8 mouse cellular contexts compared by ENCODE assay signal in genomic region chr16:91724247-91724646, GRCm38 (mm10). TPM values are rescaled to one million over a fixed set of nuclear protein-coding genes. Genes with fewer than 3 reads are reported as not detected.
DNase-seq lines count a peak whose midpoint lies in the region; ATAC-seq lines count a peak whose summit lies in the region.

No protein-coding gene starts in this region.

- no peaks in the 10 kb centered on the region for H3K9me3 ChIP-seq in kidney, embryonic 14.5 days (ENCODE audit: control insufficient read depth, low read length)

- H3K4me3 ChIP-seq in kidney, embryonic 14.5 days (ENCODE audit: low read length), result no peak overlapping the region

- 61% methylated on average over 3 of the region's 3 CpGs for WGBS in kidney, embryonic 14.5 days

- intact Hi-C loops in left cerebral cortex, postnatal 14 days (cut with DNase I), result no loop called here

- H3K36me3 ChIP-seq in kidney, embryonic 14.5 days (ENCODE audit: control insufficient read depth, insufficient read depth, low read length), result no peaks in the 10 kb centered on the region

- H3K9ac ChIP-seq in kidney, embryonic 14.5 days (ENCODE audit: low read depth, low read length), result no peak overlapping the region

- no peak for ATAC-seq in kidney, embryonic 14.5 days (ENCODE audit: low FRiP score, low TSS enrichment)
- ATAC-seq in activated CD4-positive, CD25-positive, alpha-beta regulatory T cell, adult 4 months, result no peak

- H3K4me2 ChIP-seq in kidney, embryonic 14.5 days (replicated peaks; ENCODE audit: low read depth, low read length), result no peak overlapping the region

- H3K4me1 ChIP-seq in kidney, embryonic 14.5 days (ENCODE audit: control insufficient read depth, insufficient read depth, low read length), result peaks cover 10% of the 10 kb centered on the region

- DNase-seq in kidney, adult 11 months, result peak; percentile 65
- DNase-seq in CD4-positive helper T cell, adult 2 months (ENCODE audit: low read depth, low spot score), result peak; percentile 60
- peak; percentile 65 for DNase-seq in adrenal gland, adult 2 months
- DNase-seq in embryo, embryonic 11 days, result peak; percentile 63
- peak; percentile 49 to 65 for DNase-seq in left cerebral cortex, postnatal 14 days (ENCODE audit: low spot score in 2 of 2)
- DNase-seq in retina, postnatal 1 day, result peak; percentile 69

- no peak overlapping the region for H3K27ac ChIP-seq in kidney, embryonic 14.5 days (ENCODE audit: low read depth, low read length)

- no peaks in the 10 kb centered on the region for H3K27me3 ChIP-seq in kidney, embryonic 14.5 days (ENCODE audit: control insufficient read depth, insufficient read depth, low read length)

RNA-seq across cellular contexts. Expression of gene Cryzl1, which starts 4.5 kb away (rescaled TPM):
- polyA plus RNA-seq in kidney, embryonic 14.5 days (2014; fragmentation: Nextera tagmentation; extraction: Ambion mirVana), result 77.3 and 82.4 TPM in 2 replicates
- 10 to 100 TPM; 36.2 to 54.9 TPM for total RNA-seq in adrenal gland, adult 2 months (2021)
- polyA plus RNA-seq in adrenal gland, adult 2 months (2012; rRNA removed), result 12.2 and 12.6 TPM in 2 replicates
- total RNA-seq in left cerebral cortex, postnatal 14 days (2021), result 10 to 100 TPM; 98.5 to 99.7 TPM
- polyA plus RNA-seq in activated CD4-positive, CD25-positive, alpha-beta regulatory T cell, adult 4 months (2017; shearing (Covaris generic)), result 10 to 100 TPM; 67.0 to 69.8 TPM

RNA-seq across cellular contexts. Expression of gene Itsn1, which starts 4.8 kb away (rescaled TPM):
- 18.8 and 27.7 TPM in 2 replicates for polyA plus RNA-seq in kidney, embryonic 14.5 days (2014; fragmentation: Nextera tagmentation; extraction: Ambion mirVana)
- total RNA-seq in adrenal gland, adult 2 months (2021), result 10 to 100 TPM; 39.5 to 49.2 TPM
- polyA plus RNA-seq in adrenal gland, adult 2 months (2012; rRNA removed), result 33.1 and 37.0 TPM in 2 replicates
- total RNA-seq in left cerebral cortex, postnatal 14 days (2021), result 100 to 1,000 TPM; 118 to 127 TPM
- polyA plus RNA-seq in activated CD4-positive, CD25-positive, alpha-beta regulatory T cell, adult 4 months (2017; shearing (Covaris generic)), result 1 to 10 TPM; 3.2 to 5.6 TPM

RNA-seq across cellular contexts. Expression of gene Donson, which starts 35.7 kb away (rescaled TPM):
- polyA plus RNA-seq in kidney, embryonic 14.5 days (2014; fragmentation: Nextera tagmentation; extraction: Ambion mirVana), result 21.1 and 25.6 TPM in 2 replicates
- 1 to 10 TPM; 4.6 to 5.3 TPM for total RNA-seq in adrenal gland, adult 2 months (2021)
- 5.6 and 7.7 TPM in 2 replicates for polyA plus RNA-seq in adrenal gland, adult 2 months (2012; rRNA removed)
- 10 to 100 TPM; 21.0 to 23.6 TPM for total RNA-seq in left cerebral cortex, postnatal 14 days (2021)
- polyA plus RNA-seq in activated CD4-positive, CD25-positive, alpha-beta regulatory T cell, adult 4 months (2017; shearing (Covaris generic)), result 10 to 100 TPM; 12.0 to 27.2 TPM
